Mouse (Mus musculus): ENCODE results near the gene Map1s.

DNA sequence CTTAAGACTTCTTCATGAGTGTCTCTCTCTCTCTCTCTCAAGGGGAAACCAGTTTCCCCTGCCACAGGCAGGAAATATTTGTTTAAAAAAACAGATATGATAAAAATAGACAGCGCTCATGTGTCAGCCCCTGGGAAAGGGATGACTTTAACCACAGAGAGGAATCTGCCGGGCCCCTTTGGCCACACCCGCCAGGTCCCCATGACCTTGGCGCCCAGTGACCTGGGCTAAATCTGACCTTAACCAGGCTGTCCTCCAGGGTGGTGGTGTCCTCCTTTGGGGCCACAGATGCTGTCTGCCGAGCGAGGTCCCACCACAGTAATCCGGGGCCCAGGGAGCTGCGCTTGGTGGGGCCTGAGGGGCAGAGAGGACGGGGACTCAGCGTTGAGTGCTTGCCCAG, 21.0 kb upstream of the Map1s start:
- no peak for TF ChIP-seq CTCF (IDR thresholded peaks at IDR 0.05; ENCODE audit: borderline replicate concordance, extremely low read depth, insufficient read depth, insufficient read length)
- no peak for TF ChIP-seq POLR2A (IDR thresholded peaks at IDR 0.05; ENCODE audit: borderline replicate concordance, extremely low read depth, insufficient read depth, insufficient read length, poor library complexity, severe bottlenecking)
